Mouse (Mus musculus) MN1 (cell line): Measurements from ENCODE around the gene Hipk1.

Experiments used
- DNase-seq: peaks from one replicate; pipeline ENCODE4 v3.0.0-alpha.2; 2016; ENCODE audit warnings: low spot score

Hipk1 gene

DNA sequence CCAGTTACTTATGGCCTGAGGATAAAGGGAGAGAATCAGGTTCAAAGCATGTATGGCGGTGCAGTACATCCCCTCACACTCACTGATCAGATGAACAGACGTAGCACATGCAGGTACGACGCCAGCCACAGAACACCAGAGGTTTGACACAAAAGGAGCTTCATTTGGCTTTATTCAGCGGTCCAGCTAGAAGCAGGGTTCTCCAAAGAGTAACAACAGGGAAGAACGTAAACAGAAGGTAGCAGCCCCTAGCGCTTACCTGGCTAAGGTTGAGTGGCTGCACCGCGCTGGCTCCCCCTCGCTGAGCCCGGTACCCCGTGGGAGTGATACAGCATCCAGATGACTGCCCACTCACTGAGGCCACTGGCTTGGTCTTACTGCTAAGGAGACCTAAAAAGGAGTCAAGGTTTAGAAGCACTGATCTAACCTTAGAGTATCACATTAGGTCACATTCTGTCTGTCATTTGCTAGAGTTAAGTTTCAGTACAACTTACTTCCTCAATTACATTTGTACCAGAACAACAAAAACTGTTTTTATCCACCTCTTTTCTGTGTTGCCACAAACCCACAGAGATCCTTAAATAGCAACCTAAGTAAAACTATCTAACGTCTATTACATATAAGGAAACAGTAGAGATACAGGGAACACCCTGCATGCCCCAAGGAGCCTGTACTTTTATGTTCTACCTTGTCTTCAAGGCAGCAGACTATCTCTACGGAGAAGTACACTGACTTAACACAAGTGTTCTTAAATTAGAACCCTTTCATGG, 46.2 kb downstream of the Hipk1 start:
- no peak for DNase-seq

DNA sequence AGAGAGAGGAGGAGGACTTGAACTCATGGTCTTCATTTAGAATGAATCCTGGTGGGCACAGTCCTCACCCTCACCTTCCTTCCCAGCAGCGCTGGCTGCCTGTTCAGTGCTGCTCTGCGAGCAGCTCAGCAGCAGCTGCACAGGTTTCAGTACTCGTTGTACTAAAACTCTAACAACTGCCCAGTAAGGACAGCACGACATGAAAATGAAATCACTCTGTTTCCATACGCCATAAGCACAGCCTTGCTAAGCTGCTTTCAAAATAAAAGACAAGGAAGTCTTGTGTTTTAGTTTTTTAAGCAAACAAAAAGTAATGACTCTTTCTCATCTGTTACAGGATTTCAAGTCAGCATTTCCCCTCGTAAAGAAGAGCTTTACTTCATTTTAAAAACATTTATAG, 48.2 kb downstream of the Hipk1 start:
- no peak for DNase-seq

- no peak for DNase-seq
These were observed 51.0 kb downstream of the Hipk1 start for GRCm38 (mm10) chr3:103740342-103740741.

DNA sequence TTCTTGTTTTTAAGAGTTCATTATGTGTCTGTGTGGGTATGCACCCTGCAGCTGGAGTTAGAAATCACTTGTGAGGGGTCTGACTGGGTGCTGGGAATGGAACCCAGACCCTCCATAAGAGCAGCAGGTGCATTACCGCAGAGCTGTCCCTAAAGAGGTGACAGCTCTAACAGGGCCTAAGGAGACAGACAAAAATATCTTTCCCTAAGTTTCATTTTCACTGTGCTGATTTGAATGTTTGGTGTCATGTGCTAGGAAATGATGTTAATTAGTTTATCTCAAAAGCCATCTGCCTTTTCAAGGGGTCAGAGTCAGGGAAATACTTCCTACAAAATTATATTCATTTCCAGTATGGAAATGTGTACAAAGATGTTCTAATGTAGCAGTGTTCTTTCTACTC, 52.0 kb downstream of the Hipk1 start, which contains the start of gene Gm10964:
Gene Gm10964 (plus strand): TSS at position 38 of the 400 bp plus-strand sequence.
- no peak for DNase-seq

DNA sequence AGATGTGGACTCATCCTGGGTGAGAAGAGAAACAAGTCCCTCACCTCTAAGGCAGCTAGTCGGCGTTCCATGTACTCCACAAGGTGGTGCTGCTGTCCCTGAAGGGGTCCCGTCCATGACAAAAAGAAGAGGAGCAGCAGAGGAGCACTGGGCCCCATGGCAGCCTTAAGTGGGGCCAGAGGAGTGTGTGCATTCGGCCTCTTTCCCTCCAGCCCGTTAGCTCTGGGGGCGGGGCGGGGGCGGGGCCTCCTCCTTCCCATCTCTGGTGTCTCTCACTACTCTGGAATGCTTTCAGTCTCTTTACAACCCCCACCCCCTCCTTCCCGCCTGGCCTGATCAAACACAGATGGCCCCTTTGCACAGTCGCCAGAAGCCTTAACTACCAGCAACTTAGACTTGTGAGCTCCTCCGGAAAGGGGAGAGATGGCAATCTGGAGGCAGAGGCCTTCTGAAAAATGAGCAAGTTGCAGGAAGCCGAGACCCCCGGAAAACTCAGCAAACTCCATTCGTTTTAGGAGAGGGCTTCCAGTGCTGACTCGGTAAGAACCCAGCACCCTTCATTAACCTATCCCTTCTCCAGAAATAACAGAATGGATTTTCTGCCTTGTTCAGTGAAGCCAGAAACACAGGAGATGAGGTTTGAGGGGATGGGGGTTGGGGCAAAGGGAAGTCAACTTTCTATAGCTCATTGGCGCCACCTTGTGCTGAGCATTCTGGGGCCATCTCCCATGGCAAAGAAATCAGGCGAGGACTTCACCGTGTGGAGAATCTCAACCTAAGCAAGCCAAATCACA, 53.4 kb downstream of the Hipk1 start, which contains the start of gene Olfml3:
Gene Olfml3 (minus strand): TSS at position 224 of the 794 bp plus-strand sequence.
- peak; percentile 91 for DNase-seq

- peak; percentile 58 for DNase-seq
These were observed 54.2 kb downstream of the Hipk1 start for GRCm38 (mm10) chr3:103737061-103737754.

DNA sequence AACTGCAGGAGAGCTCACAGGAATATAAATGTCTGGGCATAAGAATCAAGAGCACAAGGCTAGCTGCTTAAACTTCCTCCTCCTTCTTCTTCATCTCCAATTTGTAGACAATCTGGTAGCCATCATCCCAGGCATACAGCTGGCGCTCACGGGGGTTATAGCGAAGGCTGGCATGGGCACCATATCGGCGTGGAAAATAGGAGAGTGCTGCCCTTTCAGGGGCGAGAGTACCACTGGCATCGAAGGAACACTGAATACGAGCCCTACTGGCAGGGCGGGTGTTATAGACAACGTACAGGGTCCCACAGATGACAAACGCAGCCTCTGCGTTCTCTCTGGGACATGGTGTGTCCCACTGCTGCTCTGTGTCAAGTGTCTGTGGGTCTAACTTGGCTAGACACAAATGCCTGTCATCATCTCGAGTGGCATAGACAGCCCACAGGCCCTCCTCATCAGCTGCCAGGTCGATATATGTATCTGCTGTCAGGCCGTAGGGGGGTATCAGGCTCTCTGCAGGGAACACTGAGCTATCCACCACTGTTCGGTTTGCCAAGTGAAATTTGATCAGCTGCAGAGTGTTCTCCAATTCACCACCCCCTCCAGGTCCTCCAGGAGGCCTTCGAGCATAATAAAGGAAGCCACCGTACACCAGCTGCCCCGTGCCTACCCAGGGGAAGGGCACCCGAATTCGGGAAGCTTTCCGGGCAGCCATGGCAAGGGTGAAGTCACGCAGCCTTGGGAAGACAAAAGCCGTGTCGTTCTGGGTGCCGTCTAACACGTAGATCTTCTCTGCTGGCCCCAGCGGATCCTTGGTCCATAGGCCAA, 55.4 kb downstream of the Hipk1 start:
- peak; percentile 22 for DNase-seq

DNA sequence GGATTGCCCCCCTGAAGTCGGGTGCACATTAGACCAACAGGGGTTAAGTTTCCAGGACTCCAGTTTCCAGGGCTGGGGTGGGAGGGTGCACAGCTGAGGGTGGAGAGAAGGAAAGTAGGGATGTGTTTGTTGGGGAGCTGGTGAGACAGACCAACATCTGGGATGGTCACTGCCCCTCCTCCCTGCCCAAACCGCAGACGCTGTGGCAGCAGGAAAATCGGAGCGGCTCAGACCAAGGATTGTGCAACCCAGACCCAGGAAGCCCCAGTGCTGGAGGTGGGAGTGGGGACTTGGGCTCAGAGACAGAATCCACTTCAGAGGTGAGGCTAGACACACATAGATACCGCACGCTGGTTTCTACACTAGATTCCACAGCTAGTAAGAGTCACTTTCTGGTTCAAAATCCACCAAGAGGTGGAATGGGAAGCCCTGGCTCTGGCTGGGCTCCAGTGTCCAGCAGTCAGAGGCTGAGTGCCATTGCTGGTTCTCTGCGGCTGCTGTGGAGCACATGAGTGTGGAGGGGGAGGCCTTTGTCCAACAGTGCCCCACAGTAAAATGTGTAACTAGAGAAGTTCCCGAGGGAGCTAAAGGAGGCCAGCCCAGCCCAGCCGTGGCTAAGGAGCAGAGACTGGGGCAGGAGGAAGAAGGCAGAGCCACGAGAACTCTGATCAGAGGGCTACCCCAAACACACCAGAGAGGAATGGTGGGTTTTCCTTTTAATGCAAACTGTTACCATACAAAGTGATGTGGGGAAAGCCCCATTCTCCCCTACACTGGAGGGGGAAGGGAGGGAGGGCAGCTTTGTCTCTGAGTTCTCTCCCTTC, 56.5 kb downstream of the Hipk1 start:
- DNase-seq = peak; percentile 23

DNA sequence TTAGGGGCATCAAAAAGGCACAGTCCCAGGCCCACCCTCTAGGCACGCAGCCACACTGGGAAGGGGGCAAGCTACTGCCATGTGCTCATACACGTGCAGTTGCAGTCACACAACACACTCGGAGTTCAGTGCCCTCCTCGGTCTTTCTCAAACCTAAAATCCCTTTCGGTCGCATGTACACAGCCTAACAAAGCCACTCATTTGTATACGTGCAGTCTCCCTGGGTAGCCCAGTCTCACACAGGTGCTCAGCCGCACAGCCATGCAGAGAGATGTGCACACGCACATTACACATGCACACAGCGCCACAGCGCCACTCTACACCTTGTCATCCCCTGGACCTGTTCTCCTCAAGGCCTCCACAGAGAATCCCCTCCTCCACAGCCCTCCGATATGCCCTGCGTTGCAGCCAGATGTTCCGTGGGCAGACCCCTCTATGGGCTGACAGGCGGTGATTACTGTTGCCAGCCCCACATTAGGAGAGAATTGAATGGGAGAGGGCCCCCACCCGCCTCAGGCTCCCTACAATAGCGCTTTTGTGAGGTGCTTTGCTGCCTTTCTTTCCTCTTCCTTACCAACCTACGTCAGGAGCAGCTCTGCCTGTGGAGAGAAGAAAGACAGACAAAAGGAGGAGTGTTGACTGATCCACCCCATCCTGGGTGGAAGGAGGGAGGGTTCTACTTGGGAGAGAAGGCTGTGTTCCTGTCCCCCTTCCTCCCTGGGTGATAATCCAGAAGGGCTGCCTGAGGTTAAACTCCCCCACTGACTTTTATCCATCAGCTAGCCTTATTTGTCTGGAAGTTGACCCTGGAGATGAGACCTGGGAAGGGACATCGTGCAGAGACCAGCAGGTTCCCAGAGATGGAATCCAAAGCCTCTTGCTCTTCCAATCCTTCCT, 57.3 kb downstream of the Hipk1 start:
- DNase-seq = no peak

GRCm38 (mm10) chr3:103733176-103733575, 58.2 kb downstream of the Hipk1 start:
- DNase-seq = no peak

- no peak for DNase-seq
These were observed 59.2 kb downstream of the Hipk1 start for GRCm38 (mm10) chr3:103732116-103732515.

DNA sequence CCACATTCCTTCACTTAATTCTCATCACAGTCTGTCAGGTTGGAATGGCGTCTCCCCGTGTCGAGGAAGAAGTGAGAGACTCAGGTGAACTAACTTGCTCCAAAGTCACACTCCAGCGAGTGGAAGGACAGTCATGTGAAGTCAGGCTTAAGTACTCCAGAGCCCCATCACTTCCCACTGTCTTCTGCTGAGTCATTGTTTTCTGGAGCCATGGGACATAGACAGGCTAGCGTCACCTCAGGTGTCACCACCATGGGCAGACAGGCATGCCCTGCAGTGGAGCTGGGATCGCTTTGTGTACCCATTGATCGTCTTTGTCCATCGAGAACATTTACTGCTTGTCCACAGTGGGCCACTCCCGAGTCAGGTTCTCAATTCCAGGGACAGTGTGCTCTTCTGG, 61.5 kb downstream of the Hipk1 start:
- no peak for DNase-seq

DNA sequence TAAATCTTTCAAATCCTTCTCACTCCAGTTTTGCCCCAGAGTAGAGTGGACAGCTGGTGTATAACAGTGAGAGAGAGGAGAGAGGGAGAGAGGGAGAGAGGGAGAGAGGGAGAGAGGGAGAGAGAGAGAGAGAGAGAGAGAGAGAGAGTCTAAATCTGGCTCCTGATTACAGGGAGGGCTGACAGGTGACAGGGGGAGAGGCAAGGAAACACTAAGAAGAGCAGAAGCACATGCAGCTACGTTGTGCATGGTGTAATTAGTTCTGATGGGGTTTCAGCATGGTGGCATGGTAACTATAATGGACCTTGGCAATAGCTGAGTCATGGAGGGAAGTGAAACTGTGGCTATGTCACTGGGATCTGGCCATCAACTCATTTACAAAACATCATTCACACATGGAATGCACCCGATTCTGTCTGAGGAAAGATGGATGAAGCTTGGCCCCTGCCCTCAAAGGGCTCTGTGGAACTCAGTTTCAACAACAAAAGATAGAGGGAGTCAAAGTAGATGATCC, 63.5 kb downstream of the Hipk1 start:
- no peak for DNase-seq

GRCm38 (mm10) chr3:103726642-103727041, 64.7 kb downstream of the Hipk1 start:
- peak; percentile 22 for DNase-seq

- DNase-seq = peak; percentile 27
These were observed 67.2 kb downstream of the Hipk1 start for GRCm38 (mm10) chr3:103724137-103724536.

DNA sequence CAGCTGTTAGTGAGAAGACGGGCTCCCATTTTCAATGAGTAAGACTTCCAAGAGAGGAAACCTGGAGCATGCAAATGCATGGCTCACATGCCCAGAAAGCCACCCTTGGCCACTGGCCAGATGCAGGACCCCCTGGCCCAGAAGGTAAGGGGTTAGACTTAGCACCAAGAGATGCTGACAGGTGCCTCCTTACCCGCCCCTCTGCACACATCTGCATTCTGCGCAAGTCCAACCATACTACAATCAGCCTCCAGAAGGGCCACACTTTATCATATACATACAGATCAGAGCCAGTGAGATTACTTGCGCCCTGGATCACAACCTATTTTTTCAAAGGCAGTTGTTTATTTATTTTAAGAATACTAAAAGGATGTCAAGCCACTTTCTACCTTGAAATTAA, 72.6 kb downstream of the Hipk1 start:
- DNase-seq = no peak

- DNase-seq = no peak
These were observed 74.3 kb downstream of the Hipk1 start for GRCm38 (mm10) chr3:103716774-103717760.
